Mouse (Mus musculus) small intestine, adult 2 months (tissue): ENCODE results near the gene Vps52.
"Not testable (repeated sequence)": the region's sequence is repeated elsewhere in the genome, so short reads cannot be mapped to it uniquely, and the experiment has no call there.

Experiments used
- CTCF ChIP-seq: fragments of 200-500 bp; IDR thresholded peaks from 2 replicates; pipeline ENCODE4 v1.5.1; 2012; ENCODE audit warnings: low read depth, mild to moderate bottlenecking, control low read depth, inconsistent platforms, low read length, moderate library complexity, mixed read lengths; ENCODE audit not compliant: insufficient replicate concordance, insufficient read length; ENCODE audit errors: extremely low read depth
- POLR2A ChIP-seq: fragments of 200-500 bp; IDR thresholded peaks from 2 replicates; pipeline ENCODE4 v1.6.1; 2012; ENCODE audit warnings: low read depth, mild to moderate bottlenecking, control low read depth, inconsistent platforms, low read length, moderate library complexity

- not testable (repeated sequence) for TF ChIP-seq CTCF, POLR2A
Observed at GRCm38 (mm10) chr17:34000796-34001195, 45.2 kb downstream of the Vps52 start.
